Mouse (Mus musculus) liver, adult 2 months (tissue): ENCODE measurements around the gene Rsph9.

Experiments
- CTCF ChIP-seq: fragments of 200-500 bp; IDR thresholded peaks from 2 replicates; pipeline ENCODE4 v1.5.1; 2011; ENCODE audit warnings: low read depth, low read length, control low read depth
- POLR2A ChIP-seq: fragments of 200-500 bp; IDR thresholded peaks from 2 replicates; pipeline ENCODE4 v1.6.1; 2011; ENCODE audit warnings: low read length, control low read depth; ENCODE audit not compliant: insufficient read depth; ENCODE audit errors: extremely low read depth

- TF ChIP-seq CTCF (no peak), POLR2A (no peak)
Observed at GRCm38 (mm10) chr17:46164791-46165190, 20.8 kb upstream of the Rsph9 start.
